Mouse (Mus musculus) hematopoietic multipotent progenitor cell, adult 10-12 weeks (in vitro differentiated cells): ENCODE measurements around the gene Npc1l1. TPM values are rescaled to one million over a fixed set of nuclear protein-coding genes. Genes with fewer than 3 reads are reported as not detected.

Experiments used
- polyA plus RNA-seq: library from polyadenylated mRNA; stranded (reverse); fragments of >175 nt; gene quantifications from 2 replicates; pipeline ENCODE4 v1.2.3, GENCODE M21; 2012; ENCODE audit warnings: low replicate concordance

Gene Npc1l1
- not detected in 2 replicates for polyA plus RNA-seq

GRCm38 (mm10) chr11:6230012-6230411 lies at the start of gene Npc1l1:
Gene Npc1l1 (minus strand): TSS chr11:6230143.

GRCm38 (mm10) chr11:6274387-6275093 lies 44.6 kb upstream of the Npc1l1 start, which contains the start of gene Tmed4:
Gene Tmed4 (minus strand): TSS chr11:6274870.

GRCm38 (mm10) chr11:6267320-6268254 lies 37.6 kb upstream of the Npc1l1 start, which contains the start of gene Ddx56:
Gene Ddx56 (minus strand): TSS chr11:6267772.

GRCm38 (mm10) chr11:6200087-6200569 lies 29.8 kb downstream of the Npc1l1 start, which contains the start of gene Nudcd3:
Gene Nudcd3 (minus strand): TSS chr11:6200415.

GRCm38 (mm10) chr11:6199410-6200086 lies 30.4 kb downstream of the Npc1l1 start, which contains the start of gene A730071L15Rik:
Gene A730071L15Rik (plus strand): TSS chr11:6200029.

Other genes with a start within 250 kb of the Npc1l1 start
- 0.30 and 0.88 TPM in 2 replicates for gene Camk2b, start 163.8 kb downstream of the Npc1l1 start, polyA plus RNA-seq
- 0.09 TPM in 1 of 2 replicates, not detected in the other for gene A730071L15Rik, start 30.1 kb downstream of the Npc1l1 start, polyA plus RNA-seq
- gene Nudcd3, start 29.7 kb downstream of the Npc1l1 start, polyA plus RNA-seq: 26.0 and 31.2 TPM in 2 replicates
- 7.5 and 7.6 TPM in 2 replicates for gene Ddx56, start 37.6 kb upstream of the Npc1l1 start, polyA plus RNA-seq
- 34.6 and 44.7 TPM in 2 replicates for gene Tmed4, start 44.7 kb upstream of the Npc1l1 start, polyA plus RNA-seq
- gene Ogdh, start 61.5 kb upstream of the Npc1l1 start, polyA plus RNA-seq: 15.4 and 65.2 TPM in 2 replicates
- 477 and 884 TPM in 2 replicates for gene Zmiz2, start 158.9 kb upstream of the Npc1l1 start, polyA plus RNA-seq
- 75.6 and 176 TPM in 2 replicates for gene Ppia, start 185.3 kb upstream of the Npc1l1 start, polyA plus RNA-seq
- gene H2afv, start 214.3 kb upstream of the Npc1l1 start, polyA plus RNA-seq: 28.5 and 39.0 TPM in 2 replicates
- 16.1 and 24.7 TPM in 2 replicates for gene Purb, start 245.8 kb upstream of the Npc1l1 start, polyA plus RNA-seq